Mouse (Mus musculus) hindbrain, embryonic 11.5 days (tissue): ENCODE results near the gene Abcc2. TPM values are rescaled to one million over a fixed set of nuclear protein-coding genes. Genes with fewer than 3 reads are reported as not detected.

Experiments
- ATAC-seq: fragments of 200-750 bp; cut with Nextera tagmentation; 2 replicates; pipeline ENCODE4 v1.8.0; 2017; ENCODE audit warnings: mild to moderate bottlenecking, moderate TSS enrichment, moderate library complexity; ENCODE audit not compliant: low FRiP score
- DNase-seq: peaks from one replicate; pipeline ENCODE4 v3.0.0-alpha.2; 2015; ENCODE audit warnings: low spot score
- H3K27ac ChIP-seq: fragments of 300-500 bp; sonication (generic); 2 replicates; pipeline ENCODE4 v1.5.1; 2014; ENCODE audit warnings: mild to moderate bottlenecking, low read depth, low read length
- H3K27me3 ChIP-seq: fragments of 300-500 bp; sonication (generic); 2 replicates; pipeline ENCODE4 v1.6.1; 2014; ENCODE audit warnings: mild to moderate bottlenecking, low read length, moderate library complexity, mixed read lengths; ENCODE audit not compliant: control insufficient read depth, insufficient read depth
- H3K36me3 ChIP-seq: fragments of 300-500 bp; sonication (generic); 2 replicates; pipeline ENCODE4 v1.6.1; 2014; ENCODE audit warnings: mild to moderate bottlenecking, low read length, moderate library complexity, mixed read lengths; ENCODE audit not compliant: control insufficient read depth, insufficient read depth
- H3K4me1 ChIP-seq: fragments of 300-500 bp; sonication (generic); replicated peaks from 2 replicates; pipeline ENCODE4 v1.6.1; 2014; ENCODE audit warnings: low read length, mixed read lengths; ENCODE audit not compliant: control insufficient read depth, insufficient read depth
- H3K4me2 ChIP-seq: fragments of 300-500 bp; sonication (generic); replicated peaks from 2 replicates; pipeline ENCODE4 v1.6.1; 2014; ENCODE audit warnings: mild to moderate bottlenecking, low read depth, low read length
- H3K4me3 ChIP-seq: fragments of 300-500 bp; sonication (generic); 2 replicates; pipeline ENCODE4 v1.5.1; 2014; ENCODE audit warnings: low read depth, low read length
- H3K9ac ChIP-seq: fragments of 300-500 bp; sonication (generic); 2 replicates; pipeline ENCODE4 v1.6.1; 2014; ENCODE audit warnings: low read depth, low read length
- H3K9me3 ChIP-seq: fragments of 300-500 bp; sonication (generic); 2 replicates; pipeline ENCODE4 v1.6.1; 2016; ENCODE audit warnings: low read length; ENCODE audit not compliant: control insufficient read depth
- WGBS: fragments of 180-500 bp; shearing (Covaris S2); extraction: QIAGEN DNeasy Blood & Tissue Kit; methylation state at CpG from one replicate; pipeline ENCODE4 v1.1.7; 2014; 5-methylcytosine and 5-hydroxymethylcytosine counted together
- polyA plus RNA-seq: library from polyadenylated mRNA; unstranded; fragments of >200 nt; fragmentation: Nextera tagmentation; extraction: Ambion mirVana; gene quantifications from 2 replicates; pipeline ENCODE4 v1.2.1, GENCODE M21; 2014

Abcc2 gene
- polyA plus RNA-seq, 1 experiment from 2014 or later: 0.09 TPM

DNA sequence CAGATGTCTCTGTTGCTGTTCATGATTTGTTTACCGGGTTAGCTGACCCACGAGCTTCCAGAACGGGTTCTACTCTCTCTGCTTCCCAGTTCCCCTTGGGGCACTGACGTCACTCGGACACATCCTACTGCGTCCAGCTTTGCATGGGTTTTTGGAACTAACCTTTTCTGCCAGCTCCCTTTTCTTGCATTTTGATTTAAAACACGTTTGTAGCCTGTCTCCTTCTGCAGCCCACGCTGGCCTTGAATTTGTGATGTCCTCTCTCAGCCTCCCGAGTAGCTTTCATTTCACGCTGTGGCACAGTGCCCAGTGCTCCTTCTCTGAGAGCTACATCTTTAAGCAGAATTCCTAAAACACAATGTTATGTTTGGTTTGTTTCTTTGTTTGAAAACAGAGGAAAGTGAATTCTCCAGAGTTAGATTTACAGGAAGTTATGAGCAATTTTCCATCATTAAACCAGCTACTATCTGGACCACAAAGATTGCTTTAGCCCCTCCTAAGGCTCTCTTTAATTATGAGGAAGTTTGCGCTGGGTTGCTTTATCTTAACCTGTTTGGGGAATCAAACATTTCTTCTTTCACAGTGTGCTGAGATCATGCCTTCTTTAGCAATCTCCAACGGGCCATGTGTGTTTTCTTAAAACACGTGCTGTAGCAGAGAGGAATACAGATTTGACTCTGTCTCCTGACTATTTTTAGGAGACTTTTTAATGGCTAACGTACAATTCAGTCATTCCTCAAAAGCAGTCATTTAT lies 33.8 kb downstream of the Abcc2 start:
- Histone ChIP-seq H3K9me3 (no peaks in the 10 kb centered on the region), H3K27ac (no peak overlapping the region), H3K4me3 (no peak overlapping the region), H3K4me2 (no peak overlapping the region), H3K9ac (no peak overlapping the region), H3K27me3 (no peaks in the 10 kb centered on the region), H3K36me3 (no peaks in the 10 kb centered on the region), H3K4me1 (no peaks in the 10 kb centered on the region)
- DNase-seq (no peak), ATAC-seq (no peak)
- WGBS: 77% methylated on average over 14 of the region's 14 CpGs

- no peak for ATAC-seq
- H3K9ac ChIP-seq: no peak overlapping the region
- no peak for DNase-seq
- H3K36me3 ChIP-seq: no peaks in the 10 kb centered on the region
- H3K4me3 ChIP-seq: no peak overlapping the region
- no peak overlapping the region for H3K27ac ChIP-seq
- H3K27me3 ChIP-seq: no peaks in the 10 kb centered on the region
- H3K4me1 ChIP-seq: no peaks in the 10 kb centered on the region
- 81% methylated on average over 8 of the region's 8 CpGs for WGBS
- no peak overlapping the region for H3K4me2 ChIP-seq
- H3K9me3 ChIP-seq: no peaks in the 10 kb centered on the region
Measured at GRCm38 (mm10) chr19:43826855-43827254, 44.9 kb downstream of the Abcc2 start.

DNA sequence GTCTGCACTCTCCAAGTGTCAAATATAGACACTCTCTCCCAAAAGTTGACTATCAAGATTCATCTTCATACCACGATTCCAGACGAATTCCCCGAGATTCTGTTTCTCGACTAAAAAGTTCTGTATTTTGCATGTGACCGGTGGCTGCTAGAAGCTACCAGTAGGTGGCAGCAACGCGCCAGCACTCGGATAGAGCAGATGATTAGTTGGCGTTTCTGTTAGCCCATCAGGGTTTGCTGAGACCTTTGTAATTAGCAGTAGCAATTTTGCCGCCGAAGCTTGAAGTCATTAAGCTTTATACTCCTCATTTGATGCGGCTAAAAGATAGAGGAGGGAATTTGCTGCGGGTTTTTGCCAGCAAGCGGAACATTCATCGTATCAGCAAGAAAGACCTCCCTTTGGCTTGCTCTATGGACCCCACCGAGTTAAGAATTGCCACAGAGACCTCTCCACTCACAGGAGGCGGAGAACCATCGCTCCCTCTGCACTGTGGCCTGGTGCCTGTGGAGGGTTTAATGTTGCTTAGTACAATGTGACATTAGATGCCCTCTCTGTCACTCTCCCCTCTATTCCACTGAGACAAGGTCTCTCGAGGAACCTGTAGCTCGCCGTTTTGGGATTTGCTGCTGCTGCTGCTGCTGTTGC lies 50.6 kb downstream of the Abcc2 start:
- WGBS: 34% methylated on average over 21 of the region's 21 CpGs
- Histone ChIP-seq H3K4me2 (no peak overlapping the region), H3K27me3 (no peaks in the 10 kb centered on the region), H3K9me3 (no peaks in the 10 kb centered on the region), H3K36me3 (no peaks in the 10 kb centered on the region), H3K4me1 (no peaks in the 10 kb centered on the region), H3K27ac (no peak overlapping the region), H3K9ac (no peak overlapping the region), H3K4me3 (no peak overlapping the region)
- ATAC-seq: no peak
- DNase-seq: peak; percentile 84

GRCm38 (mm10) chr19:43843184-43843583 lies 61.2 kb downstream of the Abcc2 start:
- H3K9me3 ChIP-seq: no peaks in the 10 kb centered on the region
- WGBS: 80% methylated on average over 9 of the region's 9 CpGs
- no peak overlapping the region for H3K9ac ChIP-seq
- no peaks in the 10 kb centered on the region for H3K27me3 ChIP-seq
- ATAC-seq: no peak
- no peak overlapping the region for H3K4me3 ChIP-seq
- DNase-seq: no peak
- no peaks in the 10 kb centered on the region for H3K4me1 ChIP-seq
- H3K4me2 ChIP-seq: no peak overlapping the region
- peaks cover 8% of the 10 kb centered on the region for H3K36me3 ChIP-seq
- H3K27ac ChIP-seq: no peak overlapping the region

- no peak overlapping the region for H3K27ac ChIP-seq
Measured at GRCm38 (mm10) chr19:43845331-43845908, 63.4 kb downstream of the Abcc2 start.

DNA sequence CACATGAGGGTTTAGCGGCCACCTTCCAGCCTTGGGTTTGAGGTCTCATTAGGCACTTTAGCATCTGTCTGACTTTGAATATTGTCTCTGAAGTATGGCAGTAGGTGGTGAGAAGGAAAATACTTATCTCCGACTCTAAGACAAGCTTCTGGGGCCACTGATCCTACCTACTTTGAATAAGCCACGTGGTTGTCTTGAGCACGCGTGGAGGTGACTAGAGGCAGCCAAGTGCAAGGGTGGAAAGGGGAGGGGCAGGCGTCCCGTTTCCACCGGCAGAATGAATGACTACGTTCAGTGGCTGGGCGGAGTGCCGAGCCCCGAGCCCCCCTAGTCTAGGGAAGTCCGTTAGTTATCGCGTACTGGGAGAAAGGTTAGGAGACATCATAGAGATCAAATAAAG lies 65.1 kb downstream of the Abcc2 start:
- no peak overlapping the region for H3K4me2 ChIP-seq
- H3K27ac ChIP-seq: no peak overlapping the region
- H3K36me3 ChIP-seq: peaks cover 13% of the 10 kb centered on the region
- 93% methylated on average over 15 of the region's 15 CpGs for WGBS
- H3K4me3 ChIP-seq: no peak overlapping the region
- H3K9ac ChIP-seq: no peak overlapping the region
- no peak for DNase-seq
- no peaks in the 10 kb centered on the region for H3K9me3 ChIP-seq
- no peak for ATAC-seq
- no peaks in the 10 kb centered on the region for H3K4me1 ChIP-seq
- no peaks in the 10 kb centered on the region for H3K27me3 ChIP-seq

More at GRCm38 (mm10) chr19:43845331-43845908, 63.4 kb downstream of the Abcc2 start:
- H3K36me3 ChIP-seq: peaks cover 13% of the 10 kb centered on the region
- DNase-seq (no peak), ATAC-seq (no peak)
- 63% methylated on average over 7 of the region's 7 CpGs for WGBS
- H3K27me3 ChIP-seq: no peaks in the 10 kb centered on the region
- no peaks in the 10 kb centered on the region for H3K4me1 ChIP-seq
- H3K4me2 ChIP-seq: no peak overlapping the region
- H3K9ac ChIP-seq: no peak overlapping the region
- H3K4me3 ChIP-seq: no peak overlapping the region
- H3K9me3 ChIP-seq: no peaks in the 10 kb centered on the region

DNA sequence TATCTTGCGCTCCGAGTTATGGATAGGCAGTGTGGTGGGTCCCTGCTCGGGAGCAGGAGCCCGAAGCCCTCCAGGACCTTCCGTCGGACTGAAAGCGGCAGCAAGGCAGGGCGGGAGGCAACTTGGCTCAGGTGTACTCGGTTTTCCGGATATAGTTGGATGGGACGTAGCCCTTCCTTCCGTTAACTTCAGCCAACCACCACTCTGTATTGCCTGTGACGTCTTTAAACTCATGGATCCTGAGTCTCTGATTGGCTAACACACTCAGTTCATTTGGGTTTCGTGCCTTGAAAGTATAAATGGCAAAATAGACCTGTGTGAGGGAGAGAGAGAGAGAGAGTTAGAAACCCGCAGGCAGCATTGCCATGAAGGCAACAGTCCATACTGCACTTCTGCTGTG lies 66.0 kb downstream of the Abcc2 start:
- Histone ChIP-seq H3K9me3 (no peaks in the 10 kb centered on the region), H3K4me2 (no peak overlapping the region), H3K27me3 (no peaks in the 10 kb centered on the region), H3K36me3 (peaks cover 13% of the 10 kb centered on the region), H3K27ac (no peak overlapping the region), H3K9ac (no peak overlapping the region), H3K4me3 (no peak overlapping the region), H3K4me1 (no peaks in the 10 kb centered on the region)
- no peak for DNase-seq
- no peak for ATAC-seq
- WGBS: 94% methylated on average over 15 of the region's 15 CpGs

- no peak for DNase-seq
- WGBS: 93% methylated on average over 11 of the region's 11 CpGs
- H3K27me3 ChIP-seq: no peaks in the 10 kb centered on the region
- no peaks in the 10 kb centered on the region for H3K4me1 ChIP-seq
- no peak overlapping the region for H3K4me3 ChIP-seq
- no peak for ATAC-seq
- no peak overlapping the region for H3K9ac ChIP-seq
- peaks cover 23% of the 10 kb centered on the region for H3K36me3 ChIP-seq
- no peak overlapping the region for H3K27ac ChIP-seq
- H3K4me2 ChIP-seq: no peak overlapping the region
- H3K9me3 ChIP-seq: no peaks in the 10 kb centered on the region
Measured at GRCm38 (mm10) chr19:43850026-43850425, 68.0 kb downstream of the Abcc2 start.
